Mouse (Mus musculus): Measurements from ENCODE around the gene Kctd12b. TPM values are rescaled to one million over a fixed set of nuclear protein-coding genes. Genes with fewer than 3 reads are reported as not detected.
"Not testable (repeated sequence)": the region's sequence is repeated elsewhere in the genome, so short reads cannot be mapped to it uniquely, and the experiment has no call there.

The Kctd12b gene
- total RNA-seq, 1 experiment = 3.0 TPM

- Histone ChIP-seq H3K9me3 (ENCODE audit: control insufficient read depth, insufficient read depth, low read depth, low read length) (no peaks in the 10 kb centered on the region), H3K9ac (ENCODE audit: insufficient read depth, low read depth, low read length, poor library complexity, severe bottlenecking) (no peak overlapping the region), H3K27ac (ENCODE audit: insufficient read depth, low read depth, low read length, poor library complexity, severe bottlenecking) (no peak overlapping the region), H3K36me3 (ENCODE audit: control insufficient read depth, insufficient read depth, low read length, poor library complexity, severe bottlenecking) (no peaks in the 10 kb centered on the region), H3K4me3 (ENCODE audit: insufficient read depth in 1 of 2, low read depth in 1 of 2, low read length in 2 of 2, poor library complexity in 1 of 2, severe bottlenecking in 1 of 2) (no peak overlapping the region), H3K4me1 (ENCODE audit: control insufficient read depth in 2 of 2, insufficient read depth in 2 of 2, low read length in 2 of 2, poor library complexity in 1 of 2) (no peaks in the 10 kb centered on the region)
- DNase-seq (ENCODE audit: low read depth, low spot score) = no peak
- TF ChIP-seq ZNF384 (IDR thresholded peaks at IDR 0.05; ENCODE audit: low read depth, low read length) (no peak), MAFK (IDR thresholded peaks at IDR 0.05; ENCODE audit: insufficient read depth, low read depth, low read length) (no peak), CHD2 (IDR thresholded peaks at IDR 0.05; ENCODE audit: low read depth, low read length) (no peak), HCFC1 (IDR thresholded peaks at IDR 0.05; ENCODE audit: borderline replicate concordance, insufficient read depth, low read length) (no peak), ZC3H11A (IDR thresholded peaks at IDR 0.05; ENCODE audit: borderline replicate concordance, low read depth, low read length) (no peak)
- in situ Hi-C loops (cut with MboI; ENCODE audit: low sequenced_read_pairs in 2 of 2, unreplicated experiment in 2 of 2) = loop anchor here in 1 of 2 experiments (25.0 kb wide), 2 partner anchors 113 to 313 kb away; no protein-coding TSS in a partner anchor
These were observed 4.3 kb upstream of the Kctd12b start for GRCm38 (mm10) chrX:153700463-153700862.

GRCm38 (mm10) chrX:153668233-153668632, 28.0 kb downstream of the Kctd12b start:
- H3K9ac ChIP-seq (ENCODE audit: insufficient read depth, low read depth, low read length, poor library complexity, severe bottlenecking); H3K9me3 ChIP-seq (ENCODE audit: control insufficient read depth, insufficient read depth, low read depth, low read length); H3K27ac ChIP-seq (ENCODE audit: insufficient read depth, low read depth, low read length, poor library complexity, severe bottlenecking); H3K36me3 ChIP-seq (ENCODE audit: control insufficient read depth, insufficient read depth, low read length, poor library complexity, severe bottlenecking); in situ Hi-C loops (cut with MboI; ENCODE audit: low sequenced_read_pairs in 2 of 2, unreplicated experiment in 2 of 2); H3K4me3 ChIP-seq (ENCODE audit: insufficient read depth in 1 of 2, low read depth in 1 of 2, low read length in 2 of 2, poor library complexity in 1 of 2, severe bottlenecking in 1 of 2): not testable (repeated sequence)
- DNase-seq (ENCODE audit: low read depth, low spot score) = peak; percentile 22
- H3K4me1 ChIP-seq (ENCODE audit: control insufficient read depth in 2 of 2, insufficient read depth in 2 of 2, low read length in 2 of 2, poor library complexity in 1 of 2) = peaks cover 0 to 14% of the 10 kb centered on the region in 2 experiments; a peak in 1 of 4 replicates

- in situ Hi-C loops (cut with MboI; ENCODE audit: low sequenced_read_pairs in 2 of 2, unreplicated experiment in 2 of 2) = no loop called here
- peaks cover 0 to 14% of the 10 kb centered on the region in 2 experiments; a peak in 1 of 4 replicates for H3K4me1 ChIP-seq (ENCODE audit: control insufficient read depth in 2 of 2, insufficient read depth in 2 of 2, low read length in 2 of 2, poor library complexity in 1 of 2)
- no peak for DNase-seq (ENCODE audit: low read depth, low spot score)
- H3K36me3 ChIP-seq (ENCODE audit: control insufficient read depth, insufficient read depth, low read length, poor library complexity, severe bottlenecking) = no peaks in the 10 kb centered on the region
- H3K4me3 ChIP-seq (ENCODE audit: insufficient read depth in 1 of 2, low read depth in 1 of 2, low read length in 2 of 2, poor library complexity in 1 of 2, severe bottlenecking in 1 of 2) = no peak overlapping the region
- H3K9me3 ChIP-seq (ENCODE audit: control insufficient read depth, insufficient read depth, low read depth, low read length) = no peaks in the 10 kb centered on the region
- TF ChIP-seq ZNF384 (IDR thresholded peaks at IDR 0.05; ENCODE audit: low read depth, low read length) = no peak
- H3K27ac ChIP-seq (ENCODE audit: insufficient read depth, low read depth, low read length, poor library complexity, severe bottlenecking) = no peak overlapping the region
- H3K9ac ChIP-seq (ENCODE audit: insufficient read depth, low read depth, low read length, poor library complexity, severe bottlenecking) = no peak overlapping the region
These were observed 31.3 kb downstream of the Kctd12b start for GRCm38 (mm10) chrX:153664903-153665302.

GRCm38 (mm10) chrX:153656949-153657348, 39.2 kb downstream of the Kctd12b start:
- in situ Hi-C loops (cut with MboI; ENCODE audit: low sequenced_read_pairs in 2 of 2, unreplicated experiment in 2 of 2) = no loop called here
- no peak for TF ChIP-seq ZC3H11A (IDR thresholded peaks at IDR 0.05; ENCODE audit: borderline replicate concordance, low read depth, low read length)
- Histone ChIP-seq H3K9me3 (ENCODE audit: control insufficient read depth, insufficient read depth, low read depth, low read length) (no peaks in the 10 kb centered on the region), H3K9ac (ENCODE audit: insufficient read depth, low read depth, low read length, poor library complexity, severe bottlenecking) (no peak overlapping the region), H3K4me1 (ENCODE audit: control insufficient read depth in 2 of 2, insufficient read depth in 2 of 2, low read length in 2 of 2, poor library complexity in 1 of 2) (no peaks in the 10 kb centered on the region), H3K27ac (ENCODE audit: insufficient read depth, low read depth, low read length, poor library complexity, severe bottlenecking) (no peak overlapping the region), H3K36me3 (ENCODE audit: control insufficient read depth, insufficient read depth, low read length, poor library complexity, severe bottlenecking) (no peaks in the 10 kb centered on the region), H3K4me3 (ENCODE audit: insufficient read depth in 1 of 2, low read depth in 1 of 2, low read length in 2 of 2, poor library complexity in 1 of 2, severe bottlenecking in 1 of 2) (no peak overlapping the region)
- no peak for DNase-seq (ENCODE audit: low read depth, low spot score)

- Histone ChIP-seq H3K9ac (ENCODE audit: insufficient read depth, low read depth, low read length, poor library complexity, severe bottlenecking) (no peak overlapping the region), H3K9me3 (ENCODE audit: control insufficient read depth, insufficient read depth, low read depth, low read length) (no peaks in the 10 kb centered on the region), H3K4me1 (ENCODE audit: control insufficient read depth in 2 of 2, insufficient read depth in 2 of 2, low read length in 2 of 2, poor library complexity in 1 of 2) (no peaks in the 10 kb centered on the region), H3K27ac (ENCODE audit: insufficient read depth, low read depth, low read length, poor library complexity, severe bottlenecking) (no peak overlapping the region), H3K36me3 (ENCODE audit: control insufficient read depth, insufficient read depth, low read length, poor library complexity, severe bottlenecking) (no peaks in the 10 kb centered on the region), H3K4me3 (ENCODE audit: insufficient read depth in 1 of 2, low read depth in 1 of 2, low read length in 2 of 2, poor library complexity in 1 of 2, severe bottlenecking in 1 of 2) (no peak overlapping the region)
- peak; percentile 30 for DNase-seq (ENCODE audit: low read depth, low spot score)
- no peak for TF ChIP-seq HCFC1 (IDR thresholded peaks at IDR 0.05; ENCODE audit: borderline replicate concordance, insufficient read depth, low read length)
- no peak for TF ChIP-seq CHD2 (IDR thresholded peaks at IDR 0.05; ENCODE audit: low read depth, low read length)
- no peak for TF ChIP-seq MAFK (IDR thresholded peaks at IDR 0.05; ENCODE audit: insufficient read depth, low read depth, low read length)
- no peak for TF ChIP-seq ZC3H11A (IDR thresholded peaks at IDR 0.05; ENCODE audit: borderline replicate concordance, low read depth, low read length)
- TF ChIP-seq ZNF384 (IDR thresholded peaks at IDR 0.05; ENCODE audit: low read depth, low read length) = no peak
- in situ Hi-C loops (cut with MboI; ENCODE audit: low sequenced_read_pairs in 2 of 2, unreplicated experiment in 2 of 2) = no loop called here
These were observed 55.6 kb downstream of the Kctd12b start for GRCm38 (mm10) chrX:153640615-153641014.
